Mouse (Mus musculus): ENCODE data around the gene Dscam.

- TF ChIP-seq USF1 (IDR thresholded peaks at IDR 0.05; ENCODE audit: low read depth) (no peak), POLR2A (IDR thresholded peaks at IDR 0.05; ENCODE audit: insufficient read length, low read depth) (no peak), MAX (IDR thresholded peaks at IDR 0.05; ENCODE audit: low read depth) (no peak), MYOG (IDR thresholded peaks at IDR 0.05; ENCODE audit: control insufficient read depth in 1 of 3, insufficient read depth in 1 of 3, insufficient read length in 2 of 3, low read depth in 2 of 3) (no peak), TCF12 (IDR thresholded peaks at IDR 0.05; ENCODE audit: insufficient read depth, poor library complexity, severe bottlenecking) (no peak), MYOD1 (IDR thresholded peaks at IDR 0.05; ENCODE audit: control insufficient read depth in 1 of 3, insufficient read length in 2 of 3, low read depth in 2 of 3) (no peak), REST (IDR thresholded peaks at IDR 0.05; ENCODE audit: insufficient read depth, insufficient read length) (no peak)
These were observed 448.4 kb downstream of the Dscam start for GRCm38 (mm10) chr16:96722135-96722534.

Data from myocyte (in vitro differentiated cells).